Mouse (Mus musculus): ENCODE data around the gene Tnk2. TPM values are rescaled to one million over a fixed set of nuclear protein-coding genes. Genes with fewer than 3 reads are reported as not detected.

The Tnk2 gene
- polyA plus RNA-seq, 1 experiment, result 238 TPM

DNA sequence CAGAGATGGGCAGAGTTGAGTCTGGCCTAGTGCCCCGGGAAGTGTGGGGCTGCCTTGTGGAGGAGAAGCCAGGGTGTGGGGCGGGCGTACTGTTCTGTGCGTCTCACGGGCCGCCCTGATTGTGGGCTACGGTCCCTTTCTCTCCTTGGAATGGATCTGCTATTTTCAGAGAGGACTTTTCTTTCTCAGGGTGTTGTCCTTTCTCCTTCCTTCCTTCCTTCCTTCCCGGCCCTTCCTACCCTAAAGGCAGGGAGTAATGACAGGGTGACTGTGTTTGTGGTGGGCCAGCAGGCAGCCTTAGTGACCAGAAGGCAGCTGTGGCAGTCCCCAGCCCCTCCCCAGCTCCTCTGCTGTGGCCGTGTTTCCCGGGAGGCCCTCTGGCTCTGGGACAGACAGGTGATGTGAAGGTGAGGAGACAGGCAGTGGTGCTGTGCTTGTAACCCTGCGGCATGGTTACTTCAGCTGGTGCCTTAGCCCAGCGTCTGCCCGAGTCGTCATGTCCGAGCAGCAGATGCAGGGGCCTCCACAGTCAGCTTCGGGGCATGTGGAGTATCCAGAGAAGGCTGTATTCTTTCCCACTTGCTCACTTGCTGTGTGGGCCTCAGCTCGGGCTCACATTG lies 30.6 kb downstream of the Tnk2 start:
- TF ChIP-seq CTCF (IDR thresholded peaks at IDR 0.05; ENCODE audit: borderline replicate concordance, insufficient read depth, low read depth, low read length) (no peak), POLR2A (IDR thresholded peaks at IDR 0.05; ENCODE audit: borderline replicate concordance, insufficient read depth, low read length) (no peak)
- no peaks in the 10 kb centered on the region for H3K27me3 ChIP-seq (ENCODE audit: control insufficient read depth, insufficient read depth, low read length)

DNA sequence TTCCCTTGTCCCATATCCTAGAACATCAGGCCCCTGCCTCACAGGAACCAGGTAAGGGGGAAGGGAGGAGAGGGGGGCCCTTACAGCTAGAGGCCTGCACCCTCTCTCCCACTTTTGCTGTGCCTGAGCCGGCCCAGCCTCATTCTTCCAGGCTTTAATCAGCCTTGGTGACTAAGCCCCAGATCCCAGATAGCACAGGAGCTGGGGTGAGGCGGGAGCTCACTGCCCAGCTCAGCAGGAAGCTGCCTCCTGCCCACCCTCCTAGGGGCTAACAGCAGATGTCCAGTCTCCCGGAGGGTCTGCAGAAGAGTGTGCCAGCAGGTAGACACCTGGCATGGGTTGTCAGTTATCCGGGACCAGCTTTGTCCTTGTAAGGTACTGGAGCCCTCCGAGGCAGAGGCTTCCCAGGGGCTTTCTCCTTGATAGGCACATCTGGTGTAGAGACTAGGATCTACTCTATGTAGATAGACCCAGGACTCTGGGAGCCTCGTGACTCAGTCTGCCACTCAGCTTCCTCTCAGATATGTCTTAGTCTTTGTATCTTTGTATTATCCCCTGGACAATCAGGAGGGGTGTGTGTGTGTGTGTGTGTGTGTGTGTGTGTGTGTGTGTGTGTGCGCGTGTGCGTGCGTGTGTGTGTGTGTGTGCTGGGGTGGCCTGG lies 33.5 kb downstream of the Tnk2 start:
- DNase-seq, result no peak
- Histone ChIP-seq H3K27me3 (ENCODE audit: control insufficient read depth, insufficient read depth, low read length) (no peaks in the 10 kb centered on the region), H3K27ac (ENCODE audit: insufficient read depth, low read length) (no peak overlapping the region), H3K4me3 (replicated peaks; ENCODE audit: insufficient read depth, low read depth, low read length) (no peak overlapping the region), H3K4me1 (ENCODE audit: control insufficient read depth, insufficient read depth, low read length) (0 out of 2 replicates have a peak, but pooled peaks cover 3% of the 10 kb centered on the region)
- WGBS, result 60% methylated on average over 10 of the region's 10 CpGs
- no peak for TF ChIP-seq POLR2A (IDR thresholded peaks at IDR 0.05; ENCODE audit: borderline replicate concordance, insufficient read depth, low read length)

More for the DNA sequence above, 30.6 kb downstream of the Tnk2 start:
- Histone ChIP-seq H3K27ac (ENCODE audit: insufficient read depth, low read length) (no peak overlapping the region), H3K4me1 (ENCODE audit: control insufficient read depth, insufficient read depth, low read length) (0 out of 2 replicates have a peak, but pooled peaks cover 3% of the 10 kb centered on the region), H3K4me3 (replicated peaks; ENCODE audit: insufficient read depth, low read depth, low read length) (no peak overlapping the region)
- no peak for DNase-seq
- 70% methylated on average over 17 of the region's 17 CpGs for WGBS

DNA sequence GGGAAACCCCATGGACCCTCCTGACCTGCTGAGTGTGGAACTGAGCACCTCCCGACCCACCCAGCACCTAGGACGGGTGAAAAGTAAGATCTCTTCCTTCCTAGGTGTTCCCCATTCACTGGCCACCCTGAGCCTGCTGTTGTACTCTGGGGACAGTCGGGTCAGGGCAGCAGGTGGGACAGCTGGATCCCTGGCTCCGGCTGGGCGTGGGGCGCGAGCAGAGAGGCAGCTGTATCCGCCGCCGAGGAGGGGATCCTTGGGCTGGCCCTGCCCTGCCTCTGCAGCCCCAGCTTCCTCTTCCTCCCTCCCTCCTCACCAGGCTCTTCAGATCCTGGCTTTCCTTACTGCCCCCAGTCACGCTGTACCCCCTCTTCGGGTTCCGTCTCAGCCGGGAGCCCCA lies 34.2 kb downstream of the Tnk2 start:
- TF ChIP-seq POLR2A (IDR thresholded peaks at IDR 0.05; ENCODE audit: borderline replicate concordance, insufficient read depth, low read length) (no peak), CTCF (IDR thresholded peaks at IDR 0.05; ENCODE audit: borderline replicate concordance, insufficient read depth, low read depth, low read length) (no peak)
- 70% methylated on average over 14 of the region's 14 CpGs for WGBS
- no peak for DNase-seq
- H3K4me3 ChIP-seq (replicated peaks; ENCODE audit: insufficient read depth, low read depth, low read length), result no peak overlapping the region
- no peak overlapping the region for H3K27ac ChIP-seq (ENCODE audit: insufficient read depth, low read length)
- H3K27me3 ChIP-seq (ENCODE audit: control insufficient read depth, insufficient read depth, low read length), result no peaks in the 10 kb centered on the region
- H3K4me1 ChIP-seq (ENCODE audit: control insufficient read depth, insufficient read depth, low read length), result no peaks in the 10 kb centered on the region

DNA sequence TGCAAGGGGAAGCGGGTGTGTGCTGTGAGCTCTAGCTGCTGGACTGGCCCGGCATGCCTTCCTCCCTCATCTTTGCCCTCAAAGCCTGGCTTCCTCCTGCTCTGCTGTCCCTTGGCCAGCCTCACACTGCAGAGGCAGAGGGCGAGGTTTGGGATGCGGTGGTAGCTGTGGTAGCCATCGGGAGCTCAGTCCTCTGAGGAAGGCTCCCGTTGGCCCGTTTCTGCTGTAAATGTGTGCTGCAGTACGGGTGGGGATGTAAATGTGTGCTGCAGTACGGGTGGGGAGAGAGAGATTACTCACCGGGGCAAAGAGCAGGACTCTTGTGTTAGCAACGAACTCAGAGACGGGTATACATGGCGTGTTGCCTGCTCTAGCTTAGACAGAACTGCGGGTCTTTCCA lies 35.1 kb downstream of the Tnk2 start:
- H3K4me3 ChIP-seq (replicated peaks; ENCODE audit: insufficient read depth, low read depth, low read length), result no peak overlapping the region
- no peaks in the 10 kb centered on the region for H3K4me1 ChIP-seq (ENCODE audit: control insufficient read depth, insufficient read depth, low read length)
- H3K27me3 ChIP-seq (ENCODE audit: control insufficient read depth, insufficient read depth, low read length), result no peaks in the 10 kb centered on the region
- 78% methylated on average over 14 of the region's 14 CpGs for WGBS
- no peak overlapping the region for H3K27ac ChIP-seq (ENCODE audit: insufficient read depth, low read length)
- no peak for DNase-seq
- TF ChIP-seq POLR2A (IDR thresholded peaks at IDR 0.05; ENCODE audit: borderline replicate concordance, insufficient read depth, low read length) (no peak), CTCF (IDR thresholded peaks at IDR 0.05; ENCODE audit: borderline replicate concordance, insufficient read depth, low read depth, low read length) (no peak)

DNA sequence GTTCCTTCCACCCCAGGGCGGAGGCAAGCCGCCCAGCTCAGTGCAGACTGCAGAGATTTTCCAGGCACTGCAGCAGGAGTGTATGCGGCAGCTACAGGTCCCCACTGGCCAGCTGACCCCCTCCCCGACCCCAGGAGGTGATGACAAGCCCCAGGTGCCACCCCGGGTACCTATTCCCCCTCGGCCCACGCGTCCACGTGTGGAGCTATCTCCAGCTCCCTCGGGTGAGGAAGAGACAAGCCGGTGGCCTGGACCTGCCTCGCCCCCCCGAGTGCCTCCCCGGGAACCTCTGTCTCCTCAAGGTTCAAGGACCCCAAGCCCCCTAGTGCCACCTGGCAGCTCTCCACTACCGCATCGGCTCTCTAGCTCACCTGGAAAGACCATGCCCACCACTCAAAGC lies 36.3 kb downstream of the Tnk2 start:
- DNase-seq, result no peak
- no peak overlapping the region for H3K27ac ChIP-seq (ENCODE audit: insufficient read depth, low read length)
- H3K4me1 ChIP-seq (ENCODE audit: control insufficient read depth, insufficient read depth, low read length), result no peaks in the 10 kb centered on the region
- no peak for TF ChIP-seq POLR2A (IDR thresholded peaks at IDR 0.05; ENCODE audit: borderline replicate concordance, insufficient read depth, low read length)
- no peak for TF ChIP-seq CTCF (IDR thresholded peaks at IDR 0.05; ENCODE audit: borderline replicate concordance, insufficient read depth, low read depth, low read length)
- H3K27me3 ChIP-seq (ENCODE audit: control insufficient read depth, insufficient read depth, low read length), result no peaks in the 10 kb centered on the region
- 86% methylated on average over 16 of the region's 16 CpGs for WGBS
- H3K4me3 ChIP-seq (replicated peaks; ENCODE audit: insufficient read depth, low read depth, low read length), result no peak overlapping the region

DNA sequence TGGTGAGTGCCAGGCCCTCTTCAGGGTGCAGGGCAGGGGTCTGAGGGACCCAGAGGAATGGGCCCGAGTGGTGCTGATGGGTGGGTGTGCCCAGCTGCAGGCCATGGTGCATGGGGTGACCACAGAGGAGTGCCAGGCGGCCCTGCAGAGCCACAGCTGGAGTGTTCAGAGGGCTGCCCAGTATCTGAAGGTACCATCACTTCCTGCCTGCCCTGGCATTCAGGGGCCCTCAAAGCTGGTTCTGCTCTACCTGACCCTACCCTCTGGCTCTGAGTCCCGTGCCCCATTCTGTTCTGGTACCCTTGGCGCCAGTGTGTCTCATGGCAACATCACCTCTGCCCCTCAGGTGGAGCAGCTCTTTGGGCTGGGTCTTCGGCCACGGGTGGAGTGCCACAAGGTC lies 37.1 kb downstream of the Tnk2 start:
- no peak overlapping the region for H3K27ac ChIP-seq (ENCODE audit: insufficient read depth, low read length)
- H3K4me3 ChIP-seq (replicated peaks; ENCODE audit: insufficient read depth, low read depth, low read length), result no peak overlapping the region
- no peaks in the 10 kb centered on the region for H3K4me1 ChIP-seq (ENCODE audit: control insufficient read depth, insufficient read depth, low read length)
- TF ChIP-seq CTCF (IDR thresholded peaks at IDR 0.05; ENCODE audit: borderline replicate concordance, insufficient read depth, low read depth, low read length) (no peak), POLR2A (IDR thresholded peaks at IDR 0.05; ENCODE audit: borderline replicate concordance, insufficient read depth, low read length) (no peak)
- H3K27me3 ChIP-seq (ENCODE audit: control insufficient read depth, insufficient read depth, low read length), result no peaks in the 10 kb centered on the region
- no peak for DNase-seq
- 83% methylated on average over 6 of the region's 6 CpGs for WGBS

DNA sequence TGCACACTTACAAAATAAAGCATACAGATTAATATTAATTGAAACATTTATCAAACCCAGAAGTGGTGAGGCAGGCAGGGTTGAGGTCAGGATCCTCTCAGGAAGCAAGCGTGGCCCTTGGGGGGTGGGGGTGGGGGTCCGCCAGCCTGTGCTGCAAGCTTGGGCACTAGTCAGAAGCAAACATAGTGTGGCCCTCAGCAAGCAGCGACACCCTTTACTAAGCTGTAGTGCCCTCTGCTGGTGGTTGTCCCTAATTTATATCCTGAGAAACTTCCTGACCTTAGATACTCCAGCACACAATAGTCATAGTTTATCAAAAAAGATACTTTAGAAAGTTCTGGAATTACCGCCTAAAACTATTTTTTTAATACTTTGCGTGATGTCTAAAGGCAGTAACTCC lies 38.5 kb downstream of the Tnk2 start:
- peak; percentile 64 to 69 for DNase-seq
- no peak overlapping the region for H3K4me3 ChIP-seq (replicated peaks; ENCODE audit: insufficient read depth, low read depth, low read length)
- no peaks in the 10 kb centered on the region for H3K4me1 ChIP-seq (ENCODE audit: control insufficient read depth, insufficient read depth, low read length)
- no peaks in the 10 kb centered on the region for H3K27me3 ChIP-seq (ENCODE audit: control insufficient read depth, insufficient read depth, low read length)
- no peak overlapping the region for H3K27ac ChIP-seq (ENCODE audit: insufficient read depth, low read length)
- 27% methylated on average over 5 of the region's 5 CpGs for WGBS
- TF ChIP-seq POLR2A (IDR thresholded peaks at IDR 0.05; ENCODE audit: borderline replicate concordance, insufficient read depth, low read length), result no peak
- peak; percentile 81 for TF ChIP-seq CTCF (IDR thresholded peaks at IDR 0.05; ENCODE audit: borderline replicate concordance, insufficient read depth, low read depth, low read length)

DNA sequence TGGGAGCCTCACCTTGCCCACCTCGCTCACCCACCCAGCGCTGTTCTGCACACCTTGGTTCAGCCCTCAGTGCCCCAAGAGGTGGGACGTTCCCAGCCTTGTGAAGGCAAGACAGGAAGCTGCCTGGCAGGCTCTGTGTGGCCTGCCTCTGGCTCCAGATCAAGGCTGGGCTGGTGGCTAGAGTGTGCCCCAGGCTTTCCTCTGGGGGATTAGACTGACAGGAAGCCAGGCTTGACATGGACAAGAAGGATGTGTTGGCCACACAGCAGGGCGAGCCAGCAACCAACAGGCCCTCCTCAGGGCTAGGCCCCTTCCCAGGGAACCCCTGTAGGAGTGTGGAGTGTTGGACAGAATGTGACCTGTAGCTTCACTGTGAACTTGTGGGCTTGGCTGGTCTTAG lies 39.2 kb downstream of the Tnk2 start:
- no peak for DNase-seq
- Histone ChIP-seq H3K4me3 (replicated peaks; ENCODE audit: insufficient read depth, low read depth, low read length) (no peak overlapping the region), H3K27ac (ENCODE audit: insufficient read depth, low read length) (no peak overlapping the region), H3K4me1 (ENCODE audit: control insufficient read depth, insufficient read depth, low read length) (no peaks in the 10 kb centered on the region), H3K27me3 (ENCODE audit: control insufficient read depth, insufficient read depth, low read length) (no peaks in the 10 kb centered on the region)
- WGBS, result 54% methylated on average over 4 of the region's 4 CpGs
- TF ChIP-seq CTCF (IDR thresholded peaks at IDR 0.05; ENCODE audit: borderline replicate concordance, insufficient read depth, low read depth, low read length) (no peak), POLR2A (IDR thresholded peaks at IDR 0.05; ENCODE audit: borderline replicate concordance, insufficient read depth, low read length) (no peak)
